Mouse (Mus musculus) ES-CJ7 (cell line): Measurements from ENCODE around the gene Ddhd1.

ENCODE experiments used
- DNase-seq: peaks from one replicate; pipeline ENCODE4 v3.0.0; 2011; ENCODE audit warnings: low read depth, low spot score

The Ddhd1 gene

GRCm38 (mm10) chr14:45657641-45658611 is at the start of gene Ddhd1:
Gene Ddhd1 (minus strand): TSS chr14:45658143.
- DNase-seq = peak; percentile 80

GRCm38 (mm10) chr14:45707176-45707910 is 49.4 kb upstream of the Ddhd1 start:
- no peak for DNase-seq

GRCm38 (mm10) chr14:45700031-45700572 is 42.2 kb upstream of the Ddhd1 start:
- no peak for DNase-seq

- no peak for DNase-seq
Measured at GRCm38 (mm10) chr14:45698867-45699266, 40.9 kb upstream of the Ddhd1 start.

- DNase-seq = no peak
Measured at GRCm38 (mm10) chr14:45696098-45696497, 38.2 kb upstream of the Ddhd1 start.

GRCm38 (mm10) chr14:45693891-45694290 is 35.9 kb upstream of the Ddhd1 start:
- no peak for DNase-seq

GRCm38 (mm10) chr14:45690520-45691246 is 32.7 kb upstream of the Ddhd1 start:
- DNase-seq = peak; percentile 58

GRCm38 (mm10) chr14:45685313-45685712 is 27.4 kb upstream of the Ddhd1 start:
- no peak for DNase-seq

- DNase-seq = no peak
Measured at GRCm38 (mm10) chr14:45676722-45677121, 18.8 kb upstream of the Ddhd1 start.

GRCm38 (mm10) chr14:45668325-45668724 is 10.4 kb upstream of the Ddhd1 start:
- no peak for DNase-seq

- DNase-seq = no peak
Measured at GRCm38 (mm10) chr14:45667231-45667630, 9.3 kb upstream of the Ddhd1 start.

GRCm38 (mm10) chr14:45661575-45661974 is 3.6 kb upstream of the Ddhd1 start:
- no peak for DNase-seq

GRCm38 (mm10) chr14:45660315-45660714 is 2.4 kb upstream of the Ddhd1 start:
- no peak for DNase-seq

- peak; percentile 27 for DNase-seq
Measured at GRCm38 (mm10) chr14:45656831-45657640, 907 bp downstream of the Ddhd1 start.

- DNase-seq = no peak
Measured at GRCm38 (mm10) chr14:45654876-45655416, 3.0 kb downstream of the Ddhd1 start.

GRCm38 (mm10) chr14:45653756-45654155 is 4.2 kb downstream of the Ddhd1 start:
- no peak for DNase-seq

GRCm38 (mm10) chr14:45648999-45649818 is 8.7 kb downstream of the Ddhd1 start:
- DNase-seq = peak; percentile 8

GRCm38 (mm10) chr14:45648144-45648543 is 9.8 kb downstream of the Ddhd1 start:
- no peak for DNase-seq

GRCm38 (mm10) chr14:45647632-45648031 is 10.3 kb downstream of the Ddhd1 start:
- DNase-seq = no peak

- DNase-seq = no peak
Measured at GRCm38 (mm10) chr14:45647175-45647574, 10.8 kb downstream of the Ddhd1 start.
